Mouse (Mus musculus) small intestine, adult 2 months (tissue): ENCODE data around the gene Uba6.

Experiments used
- CTCF ChIP-seq: fragments of 200-500 bp; IDR thresholded peaks from 2 replicates; pipeline ENCODE4 v1.5.1; 2012; ENCODE audit warnings: low read depth, mild to moderate bottlenecking, control low read depth, inconsistent platforms, low read length, moderate library complexity, mixed read lengths; ENCODE audit not compliant: insufficient replicate concordance, insufficient read length; ENCODE audit errors: extremely low read depth
- POLR2A ChIP-seq: fragments of 200-500 bp; IDR thresholded peaks from 2 replicates; pipeline ENCODE4 v1.6.1; 2012; ENCODE audit warnings: low read depth, mild to moderate bottlenecking, control low read depth, inconsistent platforms, low read length, moderate library complexity

DNA sequence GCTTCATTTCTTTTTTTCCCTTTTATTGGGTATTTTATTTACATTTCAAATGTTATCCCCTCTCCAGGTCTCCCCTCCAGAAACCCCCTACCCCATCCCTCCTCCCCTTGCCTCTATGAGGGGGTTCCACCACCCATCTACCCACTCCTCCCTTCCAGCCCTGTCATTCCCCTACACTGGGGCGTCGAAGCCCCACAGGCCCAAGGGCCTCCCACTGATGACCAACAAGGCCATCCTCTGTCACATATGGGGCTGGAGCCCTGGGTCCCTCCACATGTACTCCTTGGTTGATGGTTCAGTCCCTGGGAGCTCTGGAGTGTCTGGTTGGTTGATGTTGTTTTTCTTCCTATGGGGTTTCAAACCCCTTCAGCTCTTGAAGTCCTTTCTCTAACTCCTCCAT lies 70.4 kb downstream of the Uba6 start:
- TF ChIP-seq CTCF (no peak), POLR2A (no peak)
